7 mouse cellular contexts compared by ENCODE assay signal in genomic region chr4:135921257-135922120, GRCm38 (mm10). TPM values are rescaled to one million over a fixed set of nuclear protein-coding genes. Genes with fewer than 3 reads are reported as not detected.
DNase-seq lines count a peak whose midpoint lies in the region; ATAC-seq and TF ChIP-seq lines count a peak whose summit lies in the region.

No protein-coding gene starts in this region.

- WGBS in forebrain, embryonic 10.5 days = 14% methylated on average over 26 of the region's 26 CpGs
- WGBS in hindbrain, postnatal 0 days = 3% methylated on average over 26 of the region's 26 CpGs
- 3% methylated on average over 26 of the region's 26 CpGs for WGBS in lung, adult 2 months
- WGBS in stomach, postnatal 0 days = 3% methylated on average over 26 of the region's 26 CpGs

- no peaks in the 10 kb centered on the region for H3K9me3 ChIP-seq in forebrain, embryonic 10.5 days
- no peaks in the 10 kb centered on the region for H3K9me3 ChIP-seq in hindbrain, postnatal 0 days (ENCODE audit: low read length)
- H3K9me3 ChIP-seq in stomach, postnatal 0 days (ENCODE audit: control insufficient read depth, low read length) = no peaks in the 10 kb centered on the region

- H3K4me1 ChIP-seq in forebrain, embryonic 10.5 days = peaks cover 21% of the 10 kb centered on the region
- peaks cover 5% of the 10 kb centered on the region; the same call in 1 of the 2 replicates for H3K4me1 ChIP-seq in hindbrain, postnatal 0 days (ENCODE audit: insufficient read depth, low read length)
- peaks cover 8% of the 10 kb centered on the region; the same call in 1 of the 2 replicates for H3K4me1 ChIP-seq in lung, adult 2 months (ENCODE audit: control insufficient read depth, insufficient read depth, low read length)
- no peaks in the 10 kb centered on the region for H3K4me1 ChIP-seq in stomach, postnatal 0 days (replicated peaks; ENCODE audit: control insufficient read depth, insufficient read depth)

- ATAC-seq in hindbrain, postnatal 0 days = no peak
- ATAC-seq in stomach, postnatal 0 days (ENCODE audit: low FRiP score, low TSS enrichment) = no peak

- no peak for TF ChIP-seq EP300 in stomach, postnatal 0 days (optimal IDR thresholded peaks at IDR 0.05)

- TF ChIP-seq POLR2A in lung, adult 2 months (IDR thresholded peaks at IDR 0.05; ENCODE audit: borderline replicate concordance, extremely low read depth, low read depth, low read length) = no peak

- H3K27me3 ChIP-seq in forebrain, embryonic 10.5 days (ENCODE audit: poor library complexity, severe bottlenecking) = no peaks in the 10 kb centered on the region
- H3K27me3 ChIP-seq in hindbrain, postnatal 0 days (ENCODE audit: insufficient read depth, low read length) = no peaks in the 10 kb centered on the region
- no peaks in the 10 kb centered on the region for H3K27me3 ChIP-seq in stomach, postnatal 0 days (ENCODE audit: control insufficient read depth, insufficient read depth, low read length)

- peaks cover 26% of the 10 kb centered on the region for H3K36me3 ChIP-seq in forebrain, embryonic 10.5 days (replicated peaks)
- H3K36me3 ChIP-seq in hindbrain, postnatal 0 days (ENCODE audit: insufficient read depth, low read length) = peaks cover 7% of the 10 kb centered on the region; the same call in 1 of the 2 replicates
- no peaks in the 10 kb centered on the region; the same call in 1 of the 2 replicates for H3K36me3 ChIP-seq in stomach, postnatal 0 days (ENCODE audit: control insufficient read depth, insufficient read depth, low read length)

- DNase-seq in 3134 (ENCODE audit: extremely low read depth, insufficient read length, low spot score) (peak; percentile 62), A20 (ENCODE audit: low read depth, low spot score) (peak; percentile 63)
- DNase-seq in forebrain, embryonic 10.5 days (ENCODE audit: extremely low spot score, low spot score) = peak; percentile 25
- DNase-seq in hindbrain, postnatal 0 days (ENCODE audit: low spot score) = peak; percentile 62
- peak; percentile 37 for DNase-seq in lung, adult 2 months
- DNase-seq in stomach, postnatal 0 days (ENCODE audit: low spot score) = peak; percentile 41
- no peak for DNase-seq in gastrocnemius, adult 8-10 months (ENCODE audit: low spot score in 2 of 2)

- peak overlapping the region; percentile 84 for H3K27ac ChIP-seq in forebrain, embryonic 10.5 days
- peak overlapping the region; percentile 80 for H3K27ac ChIP-seq in hindbrain, postnatal 0 days
- H3K27ac ChIP-seq in stomach, postnatal 0 days (replicated peaks) = peak overlapping the region; percentile 69

- peak overlapping the region; percentile 62 for H3K9ac ChIP-seq in hindbrain, postnatal 0 days (replicated peaks; ENCODE audit: low read length)
- peak overlapping the region; percentile 75 for H3K9ac ChIP-seq in stomach, postnatal 0 days (ENCODE audit: low read length)

- no peak for TF ChIP-seq CTCF in hindbrain, postnatal 0 days (IDR thresholded peaks at IDR 0.05; ENCODE audit: low read depth)
- TF ChIP-seq CTCF in lung, adult 2 months (IDR thresholded peaks at IDR 0.05; ENCODE audit: insufficient read depth, low read length) = no peak
- no peak for TF ChIP-seq CTCF in stomach, postnatal 0 days (IDR thresholded peaks at IDR 0.05; ENCODE audit: low read depth)

- H3K4me2 ChIP-seq in hindbrain, postnatal 0 days (ENCODE audit: low read depth, low read length) = peak overlapping the region; percentile 88
- peak overlapping the region; percentile 77 for H3K4me2 ChIP-seq in stomach, postnatal 0 days (replicated peaks; ENCODE audit: low read depth)

- H3K4me3 ChIP-seq in forebrain, embryonic 10.5 days = peak overlapping the region; percentile 84
- peak overlapping the region; percentile 51 for H3K4me3 ChIP-seq in hindbrain, postnatal 0 days (ENCODE audit: low read length)
- H3K4me3 ChIP-seq in lung, adult 2 months (replicated peaks; ENCODE audit: extremely low read depth, low read depth, low read length) = peak overlapping the region; percentile 65
- H3K4me3 ChIP-seq in stomach, postnatal 0 days (ENCODE audit: low read depth, low read length) = peak overlapping the region; percentile 71

RNA-seq across cellular contexts. Expression of gene Fuca1, which starts 1.0 kb away (rescaled TPM):
- polyA plus RNA-seq in forebrain, embryonic 10.5 days (2016; fragmentation: Nextera tagmentation; extraction: Ambion mirVana) = 46.4 and 52.4 TPM in 2 replicates
- total RNA-seq in hindbrain, postnatal 0 days (2014; rRNA removed) = 42.5 and 43.6 TPM in 2 replicates
- polyA plus RNA-seq in hindbrain, postnatal 0 days (2015; fragmentation: Nextera tagmentation; extraction: Ambion mirVana) = 92.8 and 97.3 TPM in 2 replicates
- polyA plus RNA-seq in lung, adult 2 months (2012; rRNA removed) = 51.5 and 64.0 TPM in 2 replicates
- polyA plus RNA-seq in stomach, postnatal 0 days (2015; fragmentation: Nextera tagmentation; extraction: Ambion mirVana) = 171 and 179 TPM in 2 replicates
- total RNA-seq in gastrocnemius, adult 8-10 months (2022) = 10 to 100 TPM; 14.8 to 28.3 (median 23.6) TPM

RNA-seq across cellular contexts. Expression of gene Hmgcl, which starts 24.8 kb away (rescaled TPM):
- 65.0 and 65.4 TPM in 2 replicates for polyA plus RNA-seq in forebrain, embryonic 10.5 days (2016; fragmentation: Nextera tagmentation; extraction: Ambion mirVana)
- total RNA-seq in hindbrain, postnatal 0 days (2014; rRNA removed) = 27.0 and 38.6 TPM in 2 replicates
- polyA plus RNA-seq in hindbrain, postnatal 0 days (2015; fragmentation: Nextera tagmentation; extraction: Ambion mirVana) = 55.0 and 60.0 TPM in 2 replicates
- 43.8 and 49.6 TPM in 2 replicates for polyA plus RNA-seq in lung, adult 2 months (2012; rRNA removed)
- 154 and 163 TPM in 2 replicates for polyA plus RNA-seq in stomach, postnatal 0 days (2015; fragmentation: Nextera tagmentation; extraction: Ambion mirVana)
- 10 to 100 TPM; 39.8 to 44.0 (median 42.0) TPM for total RNA-seq in gastrocnemius, adult 8-10 months (2022)

RNA-seq across cellular contexts. Expression of gene Cnr2, which starts 26.3 kb away (rescaled TPM):
- 0.30 and 0.48 TPM in 2 replicates for polyA plus RNA-seq in forebrain, embryonic 10.5 days (2016; fragmentation: Nextera tagmentation; extraction: Ambion mirVana)
- total RNA-seq in hindbrain, postnatal 0 days (2014; rRNA removed) = 0.04 and 0.58 TPM in 2 replicates
- polyA plus RNA-seq in hindbrain, postnatal 0 days (2015; fragmentation: Nextera tagmentation; extraction: Ambion mirVana) = 0.04 and 0.06 TPM in 2 replicates
- 7.3 and 9.1 TPM in 2 replicates for polyA plus RNA-seq in lung, adult 2 months (2012; rRNA removed)
- polyA plus RNA-seq in stomach, postnatal 0 days (2015; fragmentation: Nextera tagmentation; extraction: Ambion mirVana) = 0.10 and 0.11 TPM in 2 replicates
- total RNA-seq in gastrocnemius, adult 8-10 months (2022) = under 1 TPM in 3 of 4 experiments, not detected in 1; 0.05 to 0.11 (median 0.07) TPM

RNA-seq across cellular contexts. Expression of gene Gale, which starts 42.0 kb away (rescaled TPM):
- 39.7 and 41.0 TPM in 2 replicates for polyA plus RNA-seq in forebrain, embryonic 10.5 days (2016; fragmentation: Nextera tagmentation; extraction: Ambion mirVana)
- 36.2 and 41.2 TPM in 2 replicates for total RNA-seq in hindbrain, postnatal 0 days (2014; rRNA removed)
- polyA plus RNA-seq in hindbrain, postnatal 0 days (2015; fragmentation: Nextera tagmentation; extraction: Ambion mirVana) = 39.8 and 40.2 TPM in 2 replicates
- polyA plus RNA-seq in lung, adult 2 months (2012; rRNA removed) = 19.5 and 25.0 TPM in 2 replicates
- 161 and 166 TPM in 2 replicates for polyA plus RNA-seq in stomach, postnatal 0 days (2015; fragmentation: Nextera tagmentation; extraction: Ambion mirVana)
- 1 to 10 TPM in 1 of 4 experiments, under 1 TPM in 2, not detected in 1; 0.40 to 1.3 (median 0.72) TPM for total RNA-seq in gastrocnemius, adult 8-10 months (2022)

RNA-seq across cellular contexts. Expression of gene Pnrc2, which starts 47.8 kb away (rescaled TPM):
- 205 and 219 TPM in 2 replicates for polyA plus RNA-seq in forebrain, embryonic 10.5 days (2016; fragmentation: Nextera tagmentation; extraction: Ambion mirVana)
- 54.9 and 55.0 TPM in 2 replicates for total RNA-seq in hindbrain, postnatal 0 days (2014; rRNA removed)
- polyA plus RNA-seq in hindbrain, postnatal 0 days (2015; fragmentation: Nextera tagmentation; extraction: Ambion mirVana) = 81.7 and 90.4 TPM in 2 replicates
- polyA plus RNA-seq in lung, adult 2 months (2012; rRNA removed) = 13.6 and 21.0 TPM in 2 replicates
- 101 TPM in 2 replicates for polyA plus RNA-seq in stomach, postnatal 0 days (2015; fragmentation: Nextera tagmentation; extraction: Ambion mirVana)
- 10 to 100 TPM; 30.2 to 36.3 (median 32.7) TPM for total RNA-seq in gastrocnemius, adult 8-10 months (2022)

Comparison
In these comparisons a context has a peak if more than half of its experiments do, and no peak if none do; other contexts are left out.
1. DNase-seq: peak in 3134 (single experiment), A20 (single experiment), forebrain, embryonic 10.5 days (single experiment), hindbrain, postnatal 0 days (single experiment), lung, adult 2 months (single experiment) and stomach, postnatal 0 days (single experiment); none in gastrocnemius, adult 8-10 months (0 of 2).
2. Peak in every context shown above with its lines, with median percentiles within 50 percentile points of each other: H3K27ac ChIP-seq and H3K4me3 ChIP-seq.